Mouse (Mus musculus) yolk sac, embryonic 10.5 days (tissue): ENCODE data around the gene Gm21750.
"Not testable (repeated sequence)": the region's sequence is repeated elsewhere in the genome, so short reads cannot be mapped to it uniquely, and the experiment has no call there.

ENCODE experiments used
- DNase-seq: peaks from one replicate; pipeline ENCODE4 v3.0.0-alpha.2; 2017; ENCODE audit warnings: low spot score

Gm21750 gene

DNA sequence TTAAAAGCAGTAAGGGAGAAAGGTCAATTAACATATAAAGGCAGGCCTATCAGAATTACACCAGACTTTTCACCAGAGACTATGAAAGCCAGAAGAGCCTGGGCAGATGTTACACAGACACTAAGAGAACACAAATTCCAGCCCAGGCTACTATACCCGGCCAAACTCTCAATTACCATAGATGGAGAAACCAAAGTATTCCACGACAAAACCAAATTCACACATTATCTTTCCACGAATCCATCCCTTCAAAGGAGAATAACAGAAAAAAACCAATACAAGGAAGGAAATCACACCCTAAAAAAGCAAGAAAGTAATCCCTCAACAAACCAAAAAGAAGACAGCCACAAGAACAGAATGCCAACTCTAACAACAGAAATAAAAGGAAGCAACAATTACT, at the start of gene Gm21750:
Gene Gm21750 (plus strand): TSS at position 301 of the 400 bp plus-strand sequence.
- not testable (repeated sequence) for DNase-seq

- not testable (repeated sequence) for DNase-seq
Measured at GRCm38 (mm10) chr14:73614961-73615360, 46.1 kb upstream of the Gm21750 start.

DNA sequence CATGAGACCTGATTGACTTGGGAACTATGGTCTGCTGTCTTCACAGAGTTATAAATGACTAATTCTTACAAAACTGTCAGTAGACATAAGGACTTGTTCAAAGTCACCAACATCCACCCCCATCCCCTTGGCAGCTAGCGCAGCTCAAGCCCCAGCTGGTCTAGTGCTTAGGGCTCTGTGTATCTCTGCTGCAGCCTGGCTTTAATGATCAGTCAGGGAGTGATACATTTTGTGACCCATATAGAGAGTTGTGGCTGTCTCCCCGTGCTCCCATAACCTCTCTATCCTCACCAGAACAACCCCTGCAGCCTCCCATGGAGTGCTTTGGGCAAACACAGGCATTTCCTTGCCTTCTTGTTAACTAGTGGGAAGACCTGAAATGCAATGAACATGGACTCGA, 40.1 kb upstream of the Gm21750 start:
- no peak for DNase-seq

GRCm38 (mm10) chr14:73622988-73623387, 38.0 kb upstream of the Gm21750 start:
- DNase-seq: no peak

DNA sequence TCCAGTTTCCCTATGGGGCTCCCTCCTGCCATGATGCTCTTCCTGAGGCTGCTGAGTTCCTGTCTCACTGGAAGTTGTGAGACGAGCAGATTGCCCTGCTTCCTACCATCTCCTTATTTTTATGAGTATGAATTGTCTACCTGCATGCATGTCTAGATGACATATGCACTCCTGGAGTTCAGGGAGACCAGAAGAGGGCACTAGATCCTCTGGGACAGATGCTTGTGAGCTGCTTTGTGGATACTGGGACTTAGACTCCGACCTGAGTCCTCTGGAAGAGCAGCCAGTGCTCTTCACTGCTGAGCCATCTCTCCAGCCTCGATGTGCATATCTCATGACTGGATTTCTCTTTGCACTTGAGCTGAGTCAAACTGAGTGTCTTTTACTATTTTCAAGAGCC, 35.6 kb upstream of the Gm21750 start:
- no peak for DNase-seq

DNA sequence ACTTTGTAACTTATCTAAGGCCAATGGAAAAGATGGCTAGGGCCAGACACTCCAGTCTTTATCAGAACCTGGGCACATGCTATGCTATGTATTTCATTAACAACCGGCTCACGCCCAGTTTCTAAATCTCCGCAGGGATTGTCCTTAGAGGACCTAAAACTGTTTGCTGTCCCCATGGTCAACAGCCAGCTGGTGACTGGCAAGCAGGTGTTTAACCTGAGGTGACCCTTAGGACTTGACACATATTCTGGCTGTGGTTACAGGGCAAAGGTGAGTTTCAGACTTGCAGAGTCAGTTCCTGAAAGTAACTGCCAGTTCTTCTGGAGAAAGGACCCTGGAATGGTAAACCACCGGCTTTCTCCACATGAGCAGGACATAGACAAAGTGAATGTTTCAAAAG, 29.5 kb upstream of the Gm21750 start:
- peak; percentile 70 for DNase-seq

DNA sequence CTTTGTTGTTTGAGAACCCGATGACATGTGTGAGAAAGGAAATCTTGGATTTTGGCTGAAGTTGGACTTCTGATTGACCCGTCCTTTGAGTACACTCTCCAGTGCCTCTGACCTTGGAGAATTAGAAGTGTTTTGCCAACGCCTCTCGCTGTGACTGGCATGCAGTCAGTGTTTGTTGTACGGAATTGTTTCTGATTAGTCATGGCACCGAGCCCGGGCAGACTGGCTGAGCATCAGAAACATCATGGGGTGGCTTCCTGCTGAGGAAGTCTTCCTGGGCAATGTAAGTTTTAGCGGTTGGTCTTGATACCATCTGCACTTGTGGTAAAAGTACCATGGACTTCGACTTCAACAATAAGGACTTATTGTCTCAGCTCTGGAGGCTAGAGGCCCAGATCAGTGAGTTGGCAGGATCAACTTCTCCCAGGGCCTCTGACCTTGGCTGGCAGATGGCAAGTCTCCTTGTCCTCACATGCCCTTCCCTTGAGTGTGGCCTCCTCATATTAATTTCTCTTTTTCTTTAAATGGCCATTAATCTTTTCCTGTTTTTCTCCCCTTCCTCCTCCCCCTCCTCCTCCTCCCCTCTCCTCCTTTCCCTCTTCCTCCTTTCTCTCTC, 28.3 kb upstream of the Gm21750 start:
- DNase-seq: no peak

GRCm38 (mm10) chr14:73634356-73634755, 26.7 kb upstream of the Gm21750 start:
- DNase-seq: no peak

GRCm38 (mm10) chr14:73637460-73637859, 23.6 kb upstream of the Gm21750 start:
- no peak for DNase-seq

- no peak for DNase-seq
Measured at GRCm38 (mm10) chr14:73650179-73650578, 10.8 kb upstream of the Gm21750 start.

GRCm38 (mm10) chr14:73670091-73670490, 9.1 kb downstream of the Gm21750 start:
- no peak for DNase-seq

GRCm38 (mm10) chr14:73687726-73688125, 26.7 kb downstream of the Gm21750 start:
- DNase-seq: no peak

GRCm38 (mm10) chr14:73688427-73688826, 27.4 kb downstream of the Gm21750 start:
- DNase-seq: no peak

- DNase-seq: peak; percentile 1
Measured at GRCm38 (mm10) chr14:73700256-73700655, 39.2 kb downstream of the Gm21750 start.

DNA sequence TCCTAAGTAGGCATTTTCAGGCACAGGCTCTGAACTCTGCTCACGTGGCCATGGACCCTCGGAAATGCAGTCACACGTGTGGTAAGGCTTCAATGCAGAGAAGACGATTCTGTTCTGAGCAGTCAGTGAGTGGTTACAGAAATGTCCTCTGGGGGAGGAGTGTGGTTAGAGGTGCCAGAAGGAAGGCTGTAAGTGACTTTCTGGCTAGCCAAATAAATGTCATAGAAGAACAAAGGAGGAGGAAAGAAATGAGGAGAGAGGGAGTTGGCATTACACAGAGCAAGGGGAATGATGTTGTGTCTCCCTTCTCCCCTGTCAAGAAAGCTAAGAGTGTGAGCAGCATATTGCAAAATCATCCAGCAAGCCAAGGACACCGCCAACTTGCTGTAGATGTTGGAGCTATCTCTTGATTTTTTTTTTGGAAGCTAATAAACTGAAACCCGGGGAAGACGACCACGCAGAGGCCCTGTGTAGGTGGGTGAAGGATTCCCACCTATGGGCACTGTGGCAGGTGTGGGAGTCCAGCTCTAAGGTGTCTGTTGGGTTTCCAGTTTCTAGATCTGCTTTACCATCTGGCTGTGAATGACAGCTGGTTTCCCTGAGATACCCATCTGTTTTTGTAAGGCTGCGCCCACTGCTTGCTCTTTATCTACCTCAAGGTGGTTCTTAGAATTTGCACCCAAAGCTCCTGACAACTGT, 48.5 kb downstream of the Gm21750 start:
- no peak for DNase-seq
